Mouse (Mus musculus) hematopoietic multipotent progenitor cell, adult 10-12 weeks (in vitro differentiated cells): ENCODE results near the gene 1700001O22Rik. TPM values are rescaled to one million over a fixed set of nuclear protein-coding genes. Genes with fewer than 3 reads are reported as not detected.

ENCODE experiments used
- polyA plus RNA-seq: library from polyadenylated mRNA; stranded (reverse); fragments of >175 nt; gene quantifications from 2 replicates; pipeline ENCODE4 v1.2.3, GENCODE M21; 2012; ENCODE audit warnings: low replicate concordance

The 1700001O22Rik gene
- polyA plus RNA-seq = 1.5 and 4.6 TPM in 2 replicates

DNA sequence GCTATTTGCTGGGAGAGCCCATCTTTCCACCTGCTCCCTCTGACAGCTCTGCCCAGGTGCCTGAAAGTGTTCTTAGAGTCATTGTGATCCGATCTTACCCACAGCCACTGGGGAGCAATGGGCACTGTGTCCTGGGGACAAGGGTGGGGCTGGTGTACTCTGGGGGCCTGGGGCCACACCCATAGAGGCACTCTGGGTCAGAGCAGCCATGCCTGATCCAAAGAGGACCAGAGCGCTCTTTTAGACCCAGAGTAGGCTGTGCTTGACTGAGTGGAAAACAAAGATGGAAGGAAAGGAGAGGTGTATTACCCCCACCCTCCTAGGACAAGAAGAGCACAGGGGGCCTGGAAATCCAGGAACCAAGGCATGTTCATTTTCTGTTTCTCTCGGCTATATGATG, at the start of gene 1700001O22Rik:
1700001O22Rik (minus strand) TSS at position 58 of the 400 bp plus-strand sequence.

DNA sequence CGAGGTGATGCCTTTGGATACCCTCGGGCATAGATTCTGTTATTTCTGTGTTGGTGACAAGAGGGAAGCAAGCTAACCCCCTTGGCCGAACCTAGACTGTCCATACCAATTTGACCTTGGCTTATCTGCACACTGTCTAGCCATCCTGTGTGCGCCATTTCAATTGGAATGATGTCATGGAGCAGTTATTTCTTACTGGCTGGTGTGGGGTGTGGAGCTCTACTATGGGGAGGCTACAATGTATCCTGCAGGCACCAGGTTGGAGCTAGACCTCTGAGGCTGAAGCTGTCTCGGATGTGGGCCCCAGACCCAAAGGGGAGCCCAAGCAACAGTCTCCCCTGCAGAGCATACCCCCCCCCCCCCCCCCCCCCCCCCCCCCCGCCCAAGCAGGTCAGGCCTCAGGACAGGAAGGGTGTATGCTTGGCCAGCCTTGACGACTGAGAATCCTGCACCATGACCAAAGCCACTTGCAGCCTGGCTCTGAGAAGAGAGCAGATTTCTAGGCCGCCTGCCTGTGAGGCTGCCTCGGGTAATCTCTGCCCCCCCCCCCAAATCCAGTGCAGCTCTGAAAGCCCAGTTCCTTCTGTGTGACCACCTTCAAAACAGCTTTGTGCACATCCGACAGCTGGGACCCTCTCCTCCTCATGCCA, 31.0 kb upstream of the 1700001O22Rik start, which contains the start of gene Prrx2:
Prrx2 (plus strand) TSS at position 600 of the 650 bp plus-strand sequence.

DNA sequence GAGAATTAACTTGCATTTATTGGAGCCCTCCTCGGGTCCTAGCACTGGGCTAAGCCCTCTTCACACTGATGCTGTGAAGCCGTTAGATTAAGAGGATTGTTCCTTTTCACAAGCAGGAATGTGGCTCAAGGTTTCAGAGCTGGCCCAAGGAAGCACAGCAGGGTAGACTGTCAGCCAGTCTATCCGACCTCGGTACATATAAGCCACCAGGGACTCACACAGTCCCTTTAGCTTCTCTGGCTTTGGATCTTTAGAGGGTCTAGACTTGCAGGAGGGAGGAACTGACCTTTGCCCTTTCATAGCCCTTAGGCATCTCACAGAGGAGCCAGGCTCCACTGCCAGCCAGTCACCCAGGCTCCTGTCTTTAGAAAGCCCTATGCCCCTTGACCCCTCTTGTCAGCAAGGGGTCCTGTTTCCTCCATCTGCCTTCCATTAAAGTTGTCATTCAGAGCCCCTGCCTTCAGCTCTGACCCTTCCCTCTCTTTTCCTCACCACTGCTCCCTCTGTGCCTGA, 26.9 kb upstream of the 1700001O22Rik start, which contains the start of gene Asb6:
Asb6 (minus strand) TSS at position 51 of the 513 bp plus-strand sequence.

DNA sequence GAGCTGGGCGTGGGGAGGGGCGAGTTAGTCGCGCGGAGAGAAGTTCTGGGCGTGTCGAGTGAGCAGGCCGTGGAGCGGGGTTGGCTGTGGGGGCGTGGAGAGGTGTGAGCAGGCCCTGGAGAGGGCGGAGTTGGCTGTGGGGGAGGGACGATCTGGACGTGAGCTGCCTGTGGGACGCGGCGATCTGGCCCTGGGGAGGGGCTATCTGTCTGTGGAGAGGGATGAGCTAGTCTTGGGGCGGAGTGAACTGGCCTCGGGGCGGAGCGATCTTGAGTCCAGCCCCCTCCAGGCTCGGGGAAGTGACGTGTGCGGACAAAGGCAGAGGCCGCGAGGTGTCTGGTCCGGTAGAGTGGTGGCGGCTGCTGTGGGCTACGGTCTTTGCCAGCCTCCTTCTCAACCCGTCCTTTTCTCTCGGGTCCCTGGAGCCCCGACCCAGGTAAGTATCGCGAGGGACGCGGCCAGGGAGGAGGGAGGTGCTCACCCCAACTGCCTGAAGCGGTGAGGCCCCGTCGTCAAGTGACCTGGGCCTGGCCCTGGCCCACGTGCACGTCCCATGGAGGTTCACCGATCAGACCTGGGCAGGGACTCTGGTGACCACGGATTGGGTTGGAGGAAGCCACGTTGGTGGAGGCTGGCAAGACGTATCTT, 4.3 kb upstream of the 1700001O22Rik start, which contains the start of gene Ntmt1:
Ntmt1 (plus strand) TSS at position 179 of the 648 bp plus-strand sequence.

Other genes with a start within 250 kb of the 1700001O22Rik start
- gene Cstad, start 208.6 kb downstream of the 1700001O22Rik start, polyA plus RNA-seq = 0.87 and 1.2 TPM in 2 replicates
- gene Ntmt1, start 4.2 kb upstream of the 1700001O22Rik start, polyA plus RNA-seq = 17.3 and 19.7 TPM in 2 replicates
- gene Asb6, start 26.7 kb upstream of the 1700001O22Rik start, polyA plus RNA-seq = 32.8 and 58.8 TPM in 2 replicates
- 0.46 TPM in 1 of 2 replicates, not detected in the other for gene Prrx2, start 31.3 kb upstream of the 1700001O22Rik start, polyA plus RNA-seq
- gene Ptges, start 126.2 kb upstream of the 1700001O22Rik start, polyA plus RNA-seq = 0.08 and 0.82 TPM in 2 replicates
- gene Tor1b, start 149.3 kb upstream of the 1700001O22Rik start, polyA plus RNA-seq = 24.2 and 45.0 TPM in 2 replicates
- gene Tor1a, start 164.3 kb upstream of the 1700001O22Rik start, polyA plus RNA-seq = 104 and 174 TPM in 2 replicates
- gene BC005624, start 178.5 kb upstream of the 1700001O22Rik start, polyA plus RNA-seq = 7.9 and 25.7 TPM in 2 replicates
- gene Usp20, start 178.6 kb upstream of the 1700001O22Rik start, polyA plus RNA-seq = 9.3 and 25.8 TPM in 2 replicates